Mouse (Mus musculus): ENCODE results near the gene Nudt22. TPM values are rescaled to one million over a fixed set of nuclear protein-coding genes. Genes with fewer than 3 reads are reported as not detected.

Nudt22 gene
- polyA plus RNA-seq, 1 experiment from 2014 or later, result 20.1 TPM

- WGBS, result 85% methylated on average over 12 of the region's 12 CpGs
- peaks cover 62% of the 10 kb centered on the region for H3K36me3 ChIP-seq
- ATAC-seq (ENCODE audit: low FRiP score), result no peak
These were observed 21.9 kb upstream of the Nudt22 start for GRCm38 (mm10) chr19:7017541-7018457.

GRCm38 (mm10) chr19:7014481-7015135, 18.7 kb upstream of the Nudt22 start:
- H3K9ac ChIP-seq, result no peak overlapping the region
- no peak overlapping the region for H3K27ac ChIP-seq
- no peaks in the 10 kb centered on the region for H3K9me3 ChIP-seq (replicated peaks)
- no peak overlapping the region for H3K4me3 ChIP-seq
- no peak overlapping the region for H3K4me2 ChIP-seq (replicated peaks)
- peaks cover 31% of the 10 kb centered on the region for H3K36me3 ChIP-seq
- H3K27me3 ChIP-seq, result no peaks in the 10 kb centered on the region
- 93% methylated on average over 20 of the region's 20 CpGs for WGBS
- ATAC-seq (ENCODE audit: low FRiP score), result no peak
- no peaks in the 10 kb centered on the region for H3K4me1 ChIP-seq

More at GRCm38 (mm10) chr19:7017541-7018457, 21.9 kb upstream of the Nudt22 start:
- no peaks in the 10 kb centered on the region for H3K9me3 ChIP-seq (replicated peaks)
- no peak overlapping the region for H3K27ac ChIP-seq
- H3K4me1 ChIP-seq, result no peaks in the 10 kb centered on the region
- no peak overlapping the region for H3K9ac ChIP-seq
- no peak overlapping the region for H3K4me3 ChIP-seq
- no peak overlapping the region for H3K4me2 ChIP-seq (replicated peaks)
- no peaks in the 10 kb centered on the region for H3K27me3 ChIP-seq

- no peak overlapping the region for H3K27ac ChIP-seq
- no peaks in the 10 kb centered on the region for H3K4me1 ChIP-seq
- H3K9ac ChIP-seq, result no peak overlapping the region
- no peaks in the 10 kb centered on the region for H3K27me3 ChIP-seq
- H3K4me3 ChIP-seq, result no peak overlapping the region
- H3K36me3 ChIP-seq, result peaks cover 24% of the 10 kb centered on the region
- H3K4me2 ChIP-seq (replicated peaks), result no peak overlapping the region
- H3K9me3 ChIP-seq (replicated peaks), result no peaks in the 10 kb centered on the region
- ATAC-seq (ENCODE audit: low FRiP score), result no peak
- 85% methylated on average over 9 of the region's 9 CpGs for WGBS
These were observed 18.1 kb upstream of the Nudt22 start for GRCm38 (mm10) chr19:7013984-7014383.

GRCm38 (mm10) chr19:7012426-7012825, 16.5 kb upstream of the Nudt22 start:
- H3K36me3 ChIP-seq, result peaks cover 10% of the 10 kb centered on the region; the same call in 1 of the 2 replicates
- no peak overlapping the region for H3K4me3 ChIP-seq
- H3K27me3 ChIP-seq, result no peaks in the 10 kb centered on the region
- no peak overlapping the region for H3K4me2 ChIP-seq (replicated peaks)
- H3K9ac ChIP-seq, result no peak overlapping the region
- no peak overlapping the region for H3K27ac ChIP-seq
- ATAC-seq (ENCODE audit: low FRiP score), result no peak
- no peaks in the 10 kb centered on the region for H3K9me3 ChIP-seq (replicated peaks)
- no peaks in the 10 kb centered on the region for H3K4me1 ChIP-seq
- 68% methylated on average over 4 of the region's 4 CpGs for WGBS

- Histone ChIP-seq H3K4me1 (no peaks in the 10 kb centered on the region), H3K9ac (no peak overlapping the region), H3K4me2 (replicated peaks) (no peak overlapping the region), H3K27me3 (no peaks in the 10 kb centered on the region), H3K4me3 (no peak overlapping the region), H3K27ac (no peak overlapping the region), H3K36me3 (no peaks in the 10 kb centered on the region), H3K9me3 (replicated peaks) (no peaks in the 10 kb centered on the region)
- ATAC-seq (ENCODE audit: low FRiP score), result no peak
- 88% methylated on average over 9 of the region's 9 CpGs for WGBS
These were observed 11.1 kb upstream of the Nudt22 start for GRCm38 (mm10) chr19:7006892-7007593.

GRCm38 (mm10) chr19:6999360-7000063, 3.6 kb upstream of the Nudt22 start:
- H3K9ac ChIP-seq, result no peak overlapping the region
- H3K4me3 ChIP-seq, result no peak overlapping the region
- 95% methylated on average over 19 of the region's 19 CpGs for WGBS
- peaks cover 25% of the 10 kb centered on the region for H3K4me1 ChIP-seq
- ATAC-seq (ENCODE audit: low FRiP score), result no peak
- no peak overlapping the region for H3K4me2 ChIP-seq (replicated peaks)
- H3K9me3 ChIP-seq (replicated peaks), result no peaks in the 10 kb centered on the region
- no peak overlapping the region for H3K27ac ChIP-seq
- peaks cover 25% of the 10 kb centered on the region for H3K36me3 ChIP-seq
- H3K27me3 ChIP-seq, result no peaks in the 10 kb centered on the region

GRCm38 (mm10) chr19:6997721-6998290, 1.9 kb upstream of the Nudt22 start:
- Histone ChIP-seq H3K36me3 (peaks cover 25% of the 10 kb centered on the region), H3K4me3 (no peak overlapping the region), H3K4me1 (peaks cover 35% of the 10 kb centered on the region), H3K9me3 (replicated peaks) (no peaks in the 10 kb centered on the region), H3K27me3 (no peaks in the 10 kb centered on the region), H3K27ac (no peak overlapping the region), H3K4me2 (replicated peaks) (no peak overlapping the region), H3K9ac (peak overlapping the region; percentile 18; the same call in 1 of the 2 replicates)
- 88% methylated on average over 9 of the region's 9 CpGs for WGBS
- no peak for ATAC-seq (ENCODE audit: low FRiP score)

- Histone ChIP-seq H3K4me1 (peaks cover 42% of the 10 kb centered on the region), H3K36me3 (peaks cover 24% of the 10 kb centered on the region), H3K9ac (peak overlapping the region; percentile 71), H3K9me3 (replicated peaks) (no peaks in the 10 kb centered on the region), H3K27me3 (no peaks in the 10 kb centered on the region), H3K27ac (no peak overlapping the region), H3K4me2 (replicated peaks) (peak overlapping the region; percentile 80), H3K4me3 (peak overlapping the region; percentile 54)
- 52% methylated on average over 21 of the region's 21 CpGs for WGBS
- no peak for ATAC-seq (ENCODE audit: low FRiP score)
These were observed 494 bp downstream of the Nudt22 start for GRCm38 (mm10) chr19:6995255-6995991.

- ATAC-seq (ENCODE audit: low FRiP score), result no peak
- peaks cover 15% of the 10 kb centered on the region for H3K36me3 ChIP-seq
- H3K4me2 ChIP-seq (replicated peaks), result peak overlapping the region; percentile 80; the same call in 1 of the 2 replicates
- no peaks in the 10 kb centered on the region for H3K27me3 ChIP-seq
- 86% methylated on average over 8 of the region's 8 CpGs for WGBS
- H3K4me3 ChIP-seq, result no peak overlapping the region
- H3K27ac ChIP-seq, result no peak overlapping the region
- H3K9ac ChIP-seq, result peak overlapping the region; percentile 71; the same call in 1 of the 2 replicates
- peaks cover 42% of the 10 kb centered on the region for H3K4me1 ChIP-seq
- no peaks in the 10 kb centered on the region for H3K9me3 ChIP-seq (replicated peaks)
These were observed 1.4 kb downstream of the Nudt22 start for GRCm38 (mm10) chr19:6994489-6994888.

- Histone ChIP-seq H3K4me1 (peaks cover 42% of the 10 kb centered on the region), H3K9ac (no peak overlapping the region), H3K4me2 (replicated peaks) (no peak overlapping the region), H3K27ac (no peak overlapping the region), H3K9me3 (replicated peaks) (no peaks in the 10 kb centered on the region), H3K4me3 (no peak overlapping the region), H3K27me3 (no peaks in the 10 kb centered on the region), H3K36me3 (peaks cover 10% of the 10 kb centered on the region)
- ATAC-seq (ENCODE audit: low FRiP score), result no peak
- 87% methylated on average over 8 of the region's 8 CpGs for whole genome bisulfite sequencing
These were observed 1.9 kb downstream of the Nudt22 start for GRCm38 (mm10) chr19:6994002-6994401.

Data from hindbrain, embryonic 12.5 days (tissue).